Mouse (Mus musculus) right cerebral cortex, postnatal 25 days (tissue): Measurements from ENCODE around the gene Gm17416.

Experiments used
- DNase-seq: peaks from one replicate; pipeline ENCODE4 v3.0.0; 2022

Gm17416 gene

DNA sequence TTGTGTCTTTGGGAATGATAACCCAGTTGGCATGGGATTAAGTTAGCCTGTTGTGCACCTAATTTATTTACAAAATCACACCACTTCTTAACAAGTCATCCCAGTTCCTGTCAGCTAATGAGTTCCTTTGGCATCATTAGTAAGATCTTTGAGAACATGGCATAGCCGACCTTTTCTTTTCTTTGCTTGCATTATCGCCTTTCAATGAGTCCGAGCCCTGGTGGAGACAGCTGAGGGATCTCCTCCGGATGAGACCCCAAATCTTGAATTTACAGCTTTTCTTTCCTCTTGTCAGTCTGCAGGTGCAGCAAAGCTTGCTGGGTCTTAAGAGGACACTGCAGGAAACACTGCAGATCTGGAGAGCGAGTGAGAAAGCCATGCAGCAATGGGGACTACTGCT, at the start of gene Gm17416:
TSS of gene Gm17416 (plus strand) at position 301 of the 400 bp plus-strand sequence.
- DNase-seq, result no peak

DNA sequence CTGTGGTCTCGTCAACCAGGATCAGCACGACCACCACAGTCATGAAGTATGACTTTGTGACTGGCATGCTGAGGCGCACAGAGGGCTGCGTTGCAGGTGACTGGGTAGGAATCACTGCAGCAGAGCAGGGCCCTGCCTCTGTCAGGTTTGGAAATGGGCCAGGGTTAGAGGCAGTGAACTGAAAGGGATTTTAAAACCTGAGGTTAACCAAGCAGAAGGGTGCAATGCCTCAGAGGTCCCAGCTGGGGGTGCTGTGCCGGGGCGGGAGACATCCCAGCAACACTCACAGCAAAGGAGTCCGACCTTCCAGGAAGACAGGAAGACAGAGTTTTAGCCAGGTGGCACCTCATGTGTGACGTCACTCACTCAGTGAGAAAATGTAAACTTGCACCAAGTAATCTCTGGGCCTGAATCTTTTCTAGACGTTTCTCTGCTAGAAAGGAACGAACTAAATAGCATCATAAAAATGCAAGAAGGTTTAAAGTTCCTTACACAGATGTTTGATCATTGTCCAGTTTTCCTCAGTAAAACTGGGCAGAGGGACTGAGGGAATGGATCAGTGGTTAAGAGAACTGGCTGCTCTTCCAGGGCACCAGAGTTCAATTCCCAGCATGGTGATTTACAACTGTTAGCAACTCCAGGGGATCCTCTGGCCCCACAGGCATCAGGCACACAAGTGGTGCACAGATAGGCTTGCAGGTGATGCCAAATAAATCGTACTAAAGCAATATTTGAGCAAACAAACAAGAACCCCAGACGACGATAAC, 29.0 kb upstream of the Gm17416 start, which contains the start of gene Defb29:
TSS of gene Defb29 (minus strand) at position 155 of the 767 bp plus-strand sequence.
- DNase-seq, result no peak

DNA sequence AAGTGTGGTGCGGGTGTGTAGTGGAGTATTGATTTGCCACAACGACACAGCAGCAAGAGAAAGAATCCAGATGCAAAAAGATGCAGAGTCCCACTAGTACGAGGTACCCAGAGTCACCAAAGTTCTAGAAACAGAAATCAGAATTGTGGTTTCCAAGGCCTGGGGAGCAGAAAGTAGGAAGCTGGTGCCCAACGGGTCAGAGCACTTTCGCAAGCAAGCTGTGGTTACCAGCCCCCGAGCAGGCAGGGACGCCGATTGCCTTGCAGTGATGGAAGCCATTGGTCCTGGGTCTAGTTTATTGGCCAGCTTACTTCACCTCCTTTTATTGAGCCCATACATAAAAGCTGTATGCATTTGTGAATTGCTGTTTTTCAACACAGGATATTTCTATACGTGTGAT, 27.2 kb upstream of the Gm17416 start:
- no peak for DNase-seq

DNA sequence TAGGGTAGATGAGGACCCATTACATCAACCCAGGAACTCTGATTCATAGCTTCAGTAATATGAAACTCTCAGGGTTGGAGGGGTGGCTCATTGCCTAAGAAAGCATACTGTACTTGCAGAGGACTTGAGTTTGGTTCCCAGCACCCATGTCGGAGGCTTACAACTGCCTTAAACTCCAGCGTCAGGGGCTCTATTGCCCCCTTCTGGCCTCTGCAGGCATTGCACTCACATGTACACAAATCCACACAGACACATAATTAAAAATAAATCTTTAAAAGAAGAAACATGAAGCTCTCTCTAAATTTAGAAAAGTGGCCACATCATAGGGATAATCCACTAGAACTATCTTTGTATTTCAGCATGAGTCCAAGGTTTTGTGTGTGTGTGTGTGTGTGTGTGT, 26.2 kb upstream of the Gm17416 start:
- DNase-seq, result no peak

DNA sequence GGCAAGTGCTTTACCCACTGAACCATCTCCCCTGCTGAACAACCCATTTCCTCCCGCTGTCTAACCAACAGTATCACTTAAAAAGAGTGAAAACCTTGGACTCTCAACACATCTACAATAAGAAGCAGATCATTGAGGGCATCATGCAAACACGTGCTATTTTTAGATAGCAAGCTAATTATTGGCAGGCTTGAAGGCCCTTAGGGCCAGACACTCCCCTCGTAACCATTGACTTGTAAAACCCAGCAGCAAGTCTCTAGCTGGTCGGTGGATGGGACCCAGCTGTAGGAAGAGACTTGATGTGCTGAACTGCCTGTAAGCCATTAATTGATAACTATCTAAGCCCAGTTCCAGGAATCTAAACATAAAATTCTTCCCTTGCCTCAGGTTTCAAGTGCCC, 25.7 kb upstream of the Gm17416 start:
- DNase-seq, result no peak

DNA sequence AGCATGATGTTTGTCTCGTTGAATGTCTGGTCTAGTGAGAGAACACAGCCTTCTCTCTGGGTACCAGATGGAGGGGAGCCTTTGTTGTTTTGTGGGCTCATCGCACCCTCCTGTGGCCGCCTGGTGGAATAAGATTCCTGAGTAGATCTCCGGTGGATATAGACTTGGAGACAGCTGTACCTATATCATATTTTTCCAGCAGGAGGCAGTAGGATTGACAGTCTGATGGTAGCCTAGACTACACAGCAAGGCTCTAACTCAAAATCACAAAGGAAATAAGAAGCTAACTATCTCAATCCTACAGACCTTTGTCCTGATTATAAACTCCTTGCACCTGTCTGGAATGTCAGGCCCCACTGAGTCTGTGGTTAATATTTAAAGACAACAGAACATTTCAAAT, 24.4 kb upstream of the Gm17416 start:
- DNase-seq, result peak; percentile 52

DNA sequence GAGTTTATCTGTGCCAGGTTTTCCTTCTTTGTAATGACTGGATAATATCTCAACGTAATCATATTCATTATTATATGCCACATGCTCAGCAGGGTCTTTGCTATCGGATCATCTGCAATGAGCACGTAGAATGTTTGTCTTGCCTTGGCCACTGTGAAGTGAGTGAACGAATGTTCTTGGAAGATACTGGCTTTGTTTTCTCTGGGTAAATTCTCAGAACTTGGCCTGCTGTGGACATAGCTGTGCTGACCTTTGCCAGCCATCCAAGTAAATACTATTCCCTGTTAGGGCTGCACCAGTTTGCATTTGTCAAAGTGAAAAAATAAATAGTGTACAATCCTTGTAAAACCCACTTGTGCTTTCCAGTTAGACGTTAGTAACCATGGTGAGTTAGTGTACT, 21.0 kb upstream of the Gm17416 start:
- no peak for DNase-seq

DNA sequence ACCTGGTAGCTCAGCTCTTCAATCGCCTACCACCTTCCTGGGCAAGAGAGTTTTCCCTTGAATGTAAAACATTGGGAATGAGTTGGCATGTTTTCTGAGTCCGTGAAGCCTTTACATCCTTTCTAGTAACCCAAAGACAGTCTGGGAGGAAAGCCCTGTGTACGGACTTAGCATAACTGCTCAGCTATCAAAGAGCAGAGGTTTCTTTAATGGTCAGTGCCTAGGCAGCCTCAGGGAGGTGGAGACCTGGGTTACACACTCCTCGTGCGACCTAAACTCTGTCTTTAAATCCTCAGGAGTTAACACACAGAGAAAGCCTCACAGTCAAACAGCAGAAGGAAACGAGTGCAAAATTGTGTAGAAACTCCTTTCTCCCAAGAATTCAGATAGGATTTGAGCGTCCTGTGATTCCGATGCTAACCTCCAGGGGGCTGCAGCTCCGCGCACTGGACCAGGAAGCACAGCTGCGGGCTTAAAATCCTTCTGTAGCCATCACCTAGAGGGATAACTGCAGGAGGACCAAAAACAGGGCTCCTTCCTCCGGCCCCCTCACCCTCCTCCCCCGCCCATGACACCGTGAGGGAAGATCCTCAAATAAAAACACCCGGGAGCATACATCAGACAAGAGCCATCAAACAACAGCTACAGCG, 15.2 kb upstream of the Gm17416 start:
- DNase-seq, result peak; percentile 44

DNA sequence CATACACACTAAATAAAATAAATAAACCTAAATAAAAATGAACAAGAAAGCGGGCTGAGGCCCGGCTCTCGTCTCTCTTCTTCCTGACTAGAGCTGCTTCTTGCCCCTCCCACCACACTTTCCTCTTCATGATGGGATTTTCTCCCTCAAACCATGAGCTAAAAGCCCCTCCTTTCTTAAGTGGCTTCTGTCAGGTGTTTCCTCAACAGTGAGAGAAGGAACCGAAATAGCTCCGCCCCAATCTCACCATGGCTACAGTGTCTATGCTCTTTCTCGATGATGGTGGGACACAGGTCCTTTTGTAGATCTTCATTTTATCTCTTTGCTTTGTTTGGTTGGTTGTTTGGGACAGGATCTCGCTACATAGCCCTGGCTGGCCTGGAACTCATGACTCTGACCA, 12.5 kb upstream of the Gm17416 start:
- DNase-seq, result no peak

DNA sequence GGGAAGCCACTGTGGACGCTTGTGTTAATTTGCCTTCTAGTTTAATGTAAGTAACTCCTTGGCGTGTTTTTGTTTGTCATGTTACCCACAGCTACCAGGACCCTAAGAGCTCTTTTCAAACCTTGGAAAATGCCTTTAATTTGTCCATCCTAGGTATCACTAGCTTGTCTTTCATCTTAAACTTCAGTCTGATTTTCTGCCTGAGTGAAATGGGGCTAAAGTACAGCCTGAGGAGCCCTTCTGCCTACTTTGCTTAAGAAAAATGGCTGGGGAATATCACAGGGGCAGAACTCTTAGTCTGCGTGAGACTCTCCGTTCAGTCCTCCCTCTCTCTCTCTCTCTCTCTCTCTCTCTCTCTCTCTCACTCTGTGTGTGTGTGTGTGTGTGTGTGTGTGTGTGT, 743 bp downstream of the Gm17416 start:
- DNase-seq, result no peak

DNA sequence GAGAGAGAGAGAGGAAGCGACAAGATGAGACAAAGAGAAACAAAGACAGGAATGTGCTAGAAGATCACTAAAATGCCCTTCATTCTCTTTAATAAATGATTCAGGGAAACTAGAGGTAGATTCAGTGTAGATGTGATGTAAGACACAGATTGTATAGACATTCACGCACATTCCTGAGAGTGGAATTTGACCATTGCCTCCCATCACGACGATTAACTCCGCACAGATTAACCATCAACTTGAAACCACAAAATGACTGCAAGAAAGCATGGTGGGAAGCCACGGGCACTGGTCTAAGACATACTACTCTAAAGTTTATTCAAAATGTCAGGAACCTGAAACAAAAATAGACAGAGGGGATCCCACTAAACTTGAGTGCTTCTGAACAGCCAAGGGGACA, 1.2 kb downstream of the Gm17416 start:
- no peak for DNase-seq

DNA sequence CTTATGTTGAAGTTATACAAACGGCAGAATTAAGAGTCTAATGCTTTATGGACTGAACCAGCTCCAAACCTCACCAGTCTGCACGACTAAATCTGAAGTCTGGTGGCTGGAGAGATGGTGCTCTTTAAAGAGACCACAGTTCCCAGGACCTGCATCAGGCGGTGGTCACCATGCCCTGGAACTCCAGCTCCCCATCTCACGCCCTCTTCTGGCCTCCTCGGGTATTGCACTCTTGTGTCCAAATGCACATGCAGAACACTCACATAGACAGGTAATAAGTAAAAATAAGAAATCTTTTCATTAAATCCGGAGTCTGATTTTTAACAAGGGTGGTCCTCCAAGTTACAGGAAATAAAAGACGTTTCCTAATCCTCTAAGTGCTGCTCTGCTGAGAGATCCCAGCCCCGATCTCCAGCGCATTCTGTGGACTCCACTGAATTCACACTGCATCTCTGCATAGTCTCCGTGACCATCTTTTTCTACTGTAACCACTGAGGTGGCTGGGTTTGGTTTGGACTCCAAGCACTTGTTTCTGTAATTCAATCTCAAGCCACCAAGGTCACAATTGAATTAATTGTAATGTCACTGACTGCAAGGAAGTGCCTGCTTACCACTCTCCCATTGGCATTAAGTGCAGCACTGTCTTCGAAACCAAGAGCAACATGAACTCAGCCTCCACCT, 3.1 kb downstream of the Gm17416 start, which contains the start of gene Defb21:
TSS of gene Defb21 (plus strand) at position 631 of the 681 bp plus-strand sequence.
- DNase-seq, result no peak

DNA sequence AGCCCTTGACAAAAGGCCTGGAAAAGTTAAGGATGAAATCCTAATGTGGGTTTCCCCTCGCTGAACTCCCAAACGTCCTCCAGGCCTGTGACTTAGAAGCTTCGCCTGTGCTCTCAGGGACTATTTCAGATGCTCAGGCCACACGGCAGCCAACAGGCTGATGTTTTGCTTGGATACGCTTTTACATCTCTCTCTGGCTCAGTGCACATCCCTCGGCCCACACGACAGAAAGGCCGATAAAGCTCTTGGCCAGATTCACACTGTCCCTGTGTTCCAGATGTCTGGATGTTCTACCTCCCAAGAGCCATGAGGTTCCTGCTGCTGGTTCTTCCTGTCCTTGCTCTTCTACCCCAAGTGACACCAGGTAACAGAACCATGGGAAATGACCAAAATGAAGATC, 4.3 kb downstream of the Gm17416 start:
- no peak for DNase-seq

DNA sequence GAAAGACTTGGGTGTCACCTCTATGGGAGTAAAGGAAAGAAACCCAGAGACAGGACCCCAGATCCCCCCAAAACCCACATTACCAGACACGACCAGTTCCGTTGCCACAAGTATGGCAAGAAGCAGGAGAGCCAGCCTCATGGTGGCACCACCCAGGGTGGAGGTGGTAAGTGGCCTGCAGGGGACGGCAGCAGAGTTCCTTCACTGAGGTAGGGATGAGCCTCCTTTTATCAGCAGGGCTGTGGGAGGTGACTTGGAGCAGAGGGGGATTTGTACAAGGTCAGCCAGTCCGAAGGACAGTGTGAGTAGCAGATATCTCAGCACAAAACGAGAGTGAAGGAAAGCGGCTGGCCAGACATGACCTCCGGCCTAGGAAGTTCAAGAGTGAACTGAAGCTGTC, 11.0 kb downstream of the Gm17416 start, which contains the start of gene Defb19:
TSS of gene Defb19 (minus strand) at position 206 of the 400 bp plus-strand sequence.
- DNase-seq, result no peak

DNA sequence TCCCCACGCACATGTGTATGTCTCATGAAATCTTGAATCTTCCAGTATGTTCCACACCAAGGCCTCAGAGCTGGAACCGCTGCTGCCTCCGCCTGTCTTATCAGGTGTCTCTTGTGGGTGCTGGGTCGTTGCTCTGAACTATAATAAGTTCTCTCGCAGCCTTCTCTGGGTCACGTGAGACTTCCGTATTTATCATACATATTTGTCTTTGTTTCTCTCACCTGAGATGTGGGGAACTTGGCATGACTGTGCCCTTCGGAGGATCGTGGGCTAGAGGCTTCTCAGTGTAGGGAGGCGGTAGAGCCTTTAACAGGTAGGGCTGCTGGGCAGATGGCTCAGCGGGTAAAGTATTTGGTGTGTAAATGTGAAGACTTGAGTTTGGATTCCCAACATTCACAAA, 11.5 kb downstream of the Gm17416 start:
- DNase-seq, result no peak

DNA sequence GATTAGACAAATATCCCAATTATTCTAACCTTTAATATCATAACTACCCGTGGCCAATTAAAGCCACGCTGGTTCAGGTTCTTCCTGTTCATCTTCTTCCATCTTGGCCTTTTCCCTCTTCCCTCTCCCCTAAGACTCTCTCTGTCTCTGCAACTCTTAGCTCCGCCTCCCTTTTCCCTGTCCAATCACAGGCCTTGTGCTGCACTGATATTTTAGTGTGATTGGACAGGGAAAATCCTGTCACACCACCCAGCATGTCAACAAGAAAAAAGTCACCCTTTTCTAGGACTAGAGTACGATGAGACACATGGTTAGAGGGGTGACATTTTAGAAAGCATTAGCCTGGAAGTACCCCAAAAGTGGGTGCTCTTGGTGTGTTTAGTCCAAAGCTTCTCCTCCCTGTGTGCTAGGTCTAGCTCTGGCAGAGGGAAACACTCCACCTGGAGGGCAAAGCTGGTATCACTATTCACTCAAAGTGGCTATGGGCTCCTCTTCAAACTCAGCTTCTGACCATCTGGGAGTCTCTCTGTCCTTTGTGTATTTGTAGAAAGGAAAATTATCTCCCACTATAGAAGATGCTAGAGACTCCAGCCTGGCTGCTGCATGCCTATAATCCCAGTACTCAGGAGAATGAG, 17.9 kb downstream of the Gm17416 start:
- no peak for DNase-seq

DNA sequence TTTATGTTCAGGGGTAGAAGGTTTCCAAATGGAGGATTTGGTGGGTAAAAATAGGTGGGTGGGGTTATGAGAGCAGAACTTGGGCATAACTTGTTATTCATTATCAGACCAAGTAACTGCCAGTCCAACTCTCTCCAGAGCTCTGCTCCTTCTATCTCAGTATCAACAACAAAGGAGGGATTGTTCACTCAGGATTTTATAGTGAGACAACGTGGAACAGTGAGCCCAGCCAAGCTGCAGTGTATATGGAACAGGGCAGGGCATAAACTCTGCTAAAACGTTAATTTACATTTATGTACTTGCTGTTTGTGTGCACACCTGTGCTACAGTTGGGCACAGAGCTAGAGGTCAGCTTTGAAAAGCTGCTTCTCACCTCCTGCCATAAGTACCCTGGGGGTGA, 19.3 kb downstream of the Gm17416 start:
- DNase-seq, result no peak

DNA sequence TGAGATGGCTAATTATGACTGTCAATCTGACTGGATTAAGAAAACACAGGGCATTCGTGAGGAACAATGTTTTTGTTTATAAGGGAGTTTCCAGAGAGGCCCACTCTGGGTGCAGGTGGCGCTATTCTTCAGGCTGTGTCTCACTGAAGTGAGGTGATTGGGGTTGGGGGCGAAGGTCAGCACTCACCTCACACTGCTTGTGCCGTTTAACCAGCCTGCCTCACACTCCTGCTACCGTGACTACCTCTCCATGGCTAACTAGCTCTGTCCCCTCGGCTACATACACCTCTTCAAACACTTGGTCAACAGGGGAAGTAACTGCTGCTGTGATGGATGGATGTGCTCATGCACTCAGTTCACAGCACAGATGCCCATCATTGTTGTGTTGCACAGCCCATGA, 19.9 kb downstream of the Gm17416 start:
- DNase-seq, result no peak

DNA sequence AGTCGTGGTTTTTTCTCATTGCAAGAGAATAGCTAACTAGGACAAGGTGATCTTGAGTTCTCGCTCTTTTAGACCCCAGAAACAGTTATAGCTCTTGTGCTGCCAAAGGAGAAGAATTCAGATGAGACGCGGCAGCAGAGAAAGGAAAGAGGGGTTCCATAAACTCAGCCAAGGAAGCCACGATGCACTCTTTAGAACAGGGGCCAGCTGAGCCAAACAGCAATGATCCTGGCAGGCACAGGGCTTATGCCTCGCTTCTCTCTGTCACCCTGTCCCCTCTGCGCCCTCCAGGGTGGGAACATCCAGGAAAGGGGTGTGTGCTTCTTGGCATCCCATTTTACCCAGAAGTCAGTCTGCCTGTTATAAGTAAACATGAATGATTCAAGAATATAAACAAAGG, 30.2 kb downstream of the Gm17416 start, which contains the start of gene Defb45:
TSS of gene Defb45 (minus strand) at position 101 of the 400 bp plus-strand sequence.
- DNase-seq, result no peak

DNA sequence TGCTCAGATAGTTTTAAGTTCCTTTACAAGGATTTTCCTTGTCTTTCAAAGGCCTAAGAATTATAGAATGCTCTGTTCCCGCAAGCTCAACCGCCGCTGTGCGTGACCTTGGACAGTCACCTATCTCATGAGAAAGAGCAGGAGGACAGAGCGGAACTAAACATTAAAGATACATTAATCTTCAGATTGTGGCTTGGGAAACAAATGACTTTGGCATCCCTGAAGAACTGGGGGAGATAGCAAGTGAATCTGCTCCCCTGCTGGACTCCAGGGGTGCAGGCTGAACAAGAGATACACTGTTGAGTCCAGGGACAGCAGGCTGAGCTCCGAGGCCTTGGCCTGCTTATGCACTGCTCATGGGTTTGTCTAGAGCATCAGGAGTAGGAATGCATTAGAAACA, 30.9 kb downstream of the Gm17416 start:
- DNase-seq, result no peak

DNA sequence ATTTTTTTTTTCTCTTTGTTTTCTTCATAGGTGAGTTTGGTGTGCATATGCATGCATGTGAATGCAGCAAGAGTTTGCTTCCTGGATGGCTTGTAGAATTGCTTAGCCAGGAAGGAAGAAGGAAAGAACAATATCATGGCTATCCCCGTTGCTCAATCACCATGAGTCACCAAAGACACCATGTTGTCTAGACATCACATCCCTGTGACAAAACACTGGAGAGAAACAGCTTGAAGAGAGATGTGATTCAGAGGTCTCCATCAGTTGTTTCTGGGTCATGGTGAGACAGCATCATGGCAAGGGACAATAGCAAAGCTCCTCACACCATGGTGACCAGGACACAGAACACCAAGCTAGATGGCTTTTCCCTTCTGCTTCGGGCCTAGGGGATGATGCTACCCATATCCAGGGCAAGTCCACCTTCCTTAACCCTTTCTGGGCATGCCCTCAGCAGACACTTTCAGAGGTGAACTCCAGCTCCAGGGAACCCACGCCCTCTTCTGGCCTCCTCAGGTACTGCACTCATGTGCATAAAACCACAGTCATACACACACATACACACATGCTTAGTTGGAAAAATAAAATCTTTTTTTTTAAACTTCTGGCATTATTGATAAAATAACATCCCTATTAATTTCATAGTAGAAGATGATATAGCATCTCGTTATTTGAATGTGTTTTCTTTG, 32.3 kb downstream of the Gm17416 start:
- no peak for DNase-seq

DNA sequence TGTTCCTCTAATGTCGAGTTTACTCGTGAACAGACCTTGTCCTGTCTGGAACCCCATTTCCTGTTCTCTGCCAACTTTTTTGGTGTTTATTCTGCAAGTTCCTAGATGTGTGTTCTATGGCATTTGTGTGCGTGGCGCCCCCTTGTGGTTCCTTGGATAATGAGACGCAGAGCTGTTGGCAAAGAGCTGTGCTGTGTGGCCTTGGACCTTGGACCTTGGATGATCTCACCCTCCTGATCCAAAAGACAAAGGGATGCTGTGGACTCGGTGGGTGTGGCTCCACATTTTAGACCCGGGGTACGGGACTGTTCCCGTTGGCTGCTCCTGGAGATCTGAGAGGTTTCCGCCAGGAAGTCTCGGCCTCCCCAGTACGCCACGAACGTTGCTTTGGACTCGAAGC, 34.9 kb downstream of the Gm17416 start, which contains the start of gene Defb36:
TSS of gene Defb36 (plus strand) at position 271 of the 400 bp plus-strand sequence.
- no peak for DNase-seq

DNA sequence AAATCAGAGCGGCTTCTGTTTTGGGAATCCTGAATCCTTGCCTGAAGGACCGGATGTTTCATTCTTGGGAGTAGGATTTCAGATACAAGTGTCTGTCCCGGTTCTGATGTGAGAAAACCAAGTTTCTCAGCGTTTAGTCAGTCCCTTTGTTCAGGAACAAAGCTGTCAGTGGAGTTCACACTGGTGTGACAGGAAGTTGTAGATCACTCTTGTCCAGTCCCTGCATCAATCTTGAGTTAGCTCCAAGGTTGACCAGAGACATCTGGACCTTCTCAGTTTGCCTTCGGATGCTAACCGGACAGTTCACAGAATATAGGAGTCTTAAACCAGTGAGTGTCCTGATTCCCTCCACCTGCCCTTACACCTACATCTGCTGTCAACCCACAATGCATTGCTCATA, 38.6 kb downstream of the Gm17416 start:
- DNase-seq, result no peak
